Mouse (Mus musculus) retina, postnatal 1 day (tissue): Measurements from ENCODE around the gene Spns1.
"Not testable (repeated sequence)": the region's sequence is repeated elsewhere in the genome, so short reads cannot be mapped to it uniquely, and the experiment has no call there.

Experiments
- DNase-seq: peaks from one replicate; pipeline ENCODE4 v3.0.0-alpha.2; 2012

The Spns1 gene

GRCm38 (mm10) chr7:126377278-126378158, at the start of gene Spns1:
Spns1 (minus strand) TSS chr7:126377450.
- peak; percentile 99 for DNase-seq

DNA sequence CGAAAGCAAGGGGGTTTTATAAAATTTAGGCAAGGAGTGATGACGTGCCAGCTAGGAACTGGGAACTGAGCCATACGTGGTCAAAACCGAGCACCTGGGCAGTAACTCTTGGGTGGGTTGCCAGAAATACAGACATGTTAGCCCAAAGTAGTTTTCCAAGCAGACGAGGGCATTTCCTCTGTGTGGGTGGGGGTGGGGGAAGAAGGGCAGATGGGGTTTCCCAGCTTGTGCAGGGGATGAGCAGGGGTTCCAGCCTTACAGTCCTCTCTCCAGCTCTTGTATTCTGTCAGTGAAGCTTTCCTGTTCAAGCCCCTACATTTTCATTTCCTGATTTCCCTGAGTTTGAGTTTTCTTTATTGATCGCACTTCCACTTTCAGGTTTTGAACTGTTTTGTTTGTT, 46.9 kb upstream of the Spns1 start:
- no peak for DNase-seq

- no peak for DNase-seq
These were observed 44.5 kb upstream of the Spns1 start for GRCm38 (mm10) chr7:126421756-126422155.

GRCm38 (mm10) chr7:126418496-126418895, 41.2 kb upstream of the Spns1 start:
- DNase-seq: no peak

GRCm38 (mm10) chr7:126417606-126418005, 40.4 kb upstream of the Spns1 start:
- DNase-seq: no peak

DNA sequence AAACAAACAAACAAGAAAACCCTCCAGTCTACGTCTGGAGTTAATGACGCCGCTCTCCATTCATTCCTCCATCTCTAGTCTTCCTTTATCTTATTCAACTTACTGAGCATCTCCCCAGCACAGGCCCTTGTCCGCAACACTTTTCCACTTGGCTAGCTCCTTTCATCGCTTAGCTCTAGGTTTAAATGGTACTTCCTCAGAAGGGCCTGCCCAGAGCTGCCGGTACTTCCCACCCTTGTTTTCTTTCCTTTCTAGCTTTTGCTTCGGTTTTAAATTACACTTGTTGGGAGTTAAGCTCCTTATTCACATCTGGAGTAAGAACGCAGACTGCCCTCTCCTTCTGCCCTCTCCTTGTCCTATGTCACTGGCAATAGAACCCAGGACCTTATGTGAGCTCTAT, 39.8 kb upstream of the Spns1 start:
- DNase-seq: peak; percentile 24

- DNase-seq: no peak
These were observed 39.4 kb upstream of the Spns1 start for GRCm38 (mm10) chr7:126416615-126417014.

- no peak for DNase-seq
These were observed 37.5 kb upstream of the Spns1 start, which contains the start of gene Cd19 for GRCm38 (mm10) chr7:126414725-126415124. Cd19 (minus strand) TSS chr7:126414889.

GRCm38 (mm10) chr7:126411061-126411460, 33.8 kb upstream of the Spns1 start:
- no peak for DNase-seq

DNA sequence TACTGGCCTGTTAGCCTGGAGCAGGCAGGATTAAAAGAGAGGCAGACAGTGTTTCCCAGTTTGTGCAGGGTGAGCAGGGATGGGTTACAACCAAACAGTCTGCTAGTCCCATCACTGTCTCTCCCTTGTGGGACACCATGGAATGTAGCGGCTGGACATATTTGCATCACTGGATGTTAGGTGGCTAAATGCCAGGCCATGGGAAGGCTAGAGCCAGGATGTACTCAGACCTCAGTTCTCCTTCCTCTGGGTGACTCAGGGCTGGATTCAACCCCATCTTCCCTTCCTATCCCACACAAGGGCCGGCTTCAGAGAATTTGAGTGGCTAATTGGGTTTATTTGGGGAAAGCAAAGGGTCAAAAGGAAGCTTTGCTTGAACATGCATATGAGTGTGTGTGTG, 31.4 kb upstream of the Spns1 start:
- no peak for DNase-seq

GRCm38 (mm10) chr7:126402518-126402917, 25.3 kb upstream of the Spns1 start:
- DNase-seq: not testable (repeated sequence)

DNA sequence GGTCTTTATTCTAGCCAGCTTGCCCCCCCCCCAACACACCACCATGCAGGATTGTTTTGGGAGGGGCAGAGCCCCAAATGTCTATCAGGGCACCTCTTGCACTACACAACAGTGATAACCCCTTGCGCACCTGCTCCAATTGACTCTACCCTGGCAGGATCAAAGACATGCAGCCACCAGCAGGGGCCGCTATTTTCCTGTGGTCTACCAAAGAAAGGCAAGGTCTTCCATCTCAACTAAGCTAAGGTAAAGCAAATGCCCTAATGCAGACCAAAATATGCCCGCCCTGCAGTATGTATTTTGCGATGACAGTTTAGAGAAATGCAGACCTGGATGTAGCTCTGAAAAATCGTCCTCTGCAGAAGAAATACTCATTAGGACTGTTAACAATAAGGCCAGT, 22.3 kb upstream of the Spns1 start:
- DNase-seq: peak; percentile 87

- no peak for DNase-seq
These were observed 20.6 kb upstream of the Spns1 start for GRCm38 (mm10) chr7:126397822-126398221.

- no peak for DNase-seq
These were observed 20.0 kb upstream of the Spns1 start for GRCm38 (mm10) chr7:126397221-126397620.

DNA sequence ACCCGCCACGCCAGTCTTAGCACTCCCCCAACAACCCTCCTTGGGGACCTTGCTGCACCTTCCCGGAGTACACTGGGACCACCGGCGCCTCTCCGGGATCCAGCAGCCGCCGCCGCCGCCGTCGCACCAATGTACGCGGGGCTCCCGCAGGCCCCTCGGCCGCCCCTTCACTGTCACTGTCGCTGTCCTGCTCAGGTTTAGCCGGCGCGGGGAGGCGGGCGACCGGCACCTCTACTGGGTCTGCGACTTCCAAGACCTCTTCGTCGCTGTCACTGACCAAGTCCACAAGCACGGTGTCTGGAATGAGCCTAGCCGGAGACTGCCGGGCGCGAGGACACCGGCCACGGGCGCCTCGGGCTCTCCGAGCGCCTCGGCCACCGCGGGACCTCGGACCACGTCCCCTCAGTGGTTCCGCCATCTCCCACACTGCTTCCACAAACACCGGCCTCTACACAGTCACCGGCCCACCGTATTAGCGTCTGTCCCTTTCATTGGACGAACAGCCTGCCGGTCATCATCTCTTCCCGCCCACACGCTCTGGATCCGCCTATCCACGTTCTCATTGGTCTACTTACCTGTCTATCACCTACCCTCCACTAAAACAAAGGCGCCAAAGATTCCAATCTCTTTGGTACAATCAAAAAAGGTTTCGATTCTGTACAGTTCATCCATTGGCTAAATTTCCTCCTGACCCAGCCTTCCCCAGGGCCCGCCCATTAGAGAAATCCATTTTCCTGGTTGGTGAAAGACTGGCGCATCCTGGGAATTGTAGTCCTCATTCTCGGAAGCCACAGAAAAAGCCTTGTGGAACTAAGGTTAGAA, 19.3 kb upstream of the Spns1 start, which contains the start of gene Nfatc2ip:
TSS of gene Nfatc2ip (minus strand) at position 440 of the 822 bp plus-strand sequence.
- peak; percentile 99 for DNase-seq

DNA sequence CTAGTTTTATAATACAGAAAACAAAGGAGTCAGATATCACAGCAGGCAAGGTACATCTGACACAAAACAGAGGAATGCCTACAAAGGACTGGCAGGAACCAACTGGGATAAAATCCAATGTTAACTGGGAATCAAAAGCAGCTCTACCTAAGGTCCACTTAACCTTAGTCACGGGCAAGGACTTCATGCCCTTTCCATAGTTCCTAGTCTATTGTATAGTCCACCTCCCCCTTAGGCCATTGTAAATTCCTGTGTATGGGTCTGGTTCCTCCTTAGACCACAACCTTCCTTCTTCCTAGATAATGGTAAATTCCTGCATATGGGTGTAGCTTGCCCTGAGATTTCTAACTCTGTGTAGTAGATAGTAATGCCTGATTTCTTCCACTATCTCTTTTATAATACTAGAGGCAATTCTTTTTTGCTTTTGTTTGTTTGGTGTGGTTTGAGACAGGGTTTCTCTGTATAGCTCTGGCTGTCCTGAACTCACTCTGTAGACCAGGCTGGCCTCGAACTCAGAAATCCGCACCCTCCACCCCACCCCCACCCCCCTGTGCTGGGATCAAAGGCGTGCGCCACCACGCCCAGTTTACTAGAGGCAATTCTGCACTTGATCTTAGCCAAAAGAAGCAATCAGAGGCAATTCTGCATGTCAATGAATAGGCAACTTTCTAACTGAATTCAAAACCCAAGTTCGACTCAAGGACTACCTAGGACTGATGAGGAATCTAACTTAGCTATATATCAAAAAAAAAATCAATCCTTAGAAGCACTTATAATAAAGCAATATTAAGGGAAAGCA, 15.0 kb upstream of the Spns1 start:
- DNase-seq: not testable (repeated sequence)

DNA sequence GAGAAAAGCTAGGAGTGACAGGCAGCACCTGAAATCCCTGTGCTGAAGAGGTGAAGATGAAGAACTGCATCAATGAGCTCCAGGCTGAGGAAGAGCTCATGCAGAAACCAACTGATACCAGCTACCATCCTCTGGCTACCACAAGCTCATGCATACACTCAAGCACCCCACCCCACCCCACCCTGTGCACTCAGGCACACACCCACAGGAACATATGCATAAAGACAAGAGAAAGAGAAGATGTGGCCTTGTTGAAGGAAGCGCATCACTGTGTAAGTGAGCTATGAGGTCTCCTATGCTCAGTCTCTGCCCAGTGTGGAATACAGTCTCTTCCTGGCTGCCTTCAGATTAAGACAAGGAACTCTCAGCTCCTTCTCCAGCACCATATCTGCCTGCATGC, 10.9 kb upstream of the Spns1 start:
- DNase-seq: no peak

GRCm38 (mm10) chr7:126383565-126383964, 6.3 kb upstream of the Spns1 start:
- DNase-seq: no peak

- no peak for DNase-seq
These were observed 360 bp downstream of the Spns1 start for GRCm38 (mm10) chr7:126376903-126377277.

- DNase-seq: no peak
These were observed 2.2 kb downstream of the Spns1 start for GRCm38 (mm10) chr7:126375012-126375411.

DNA sequence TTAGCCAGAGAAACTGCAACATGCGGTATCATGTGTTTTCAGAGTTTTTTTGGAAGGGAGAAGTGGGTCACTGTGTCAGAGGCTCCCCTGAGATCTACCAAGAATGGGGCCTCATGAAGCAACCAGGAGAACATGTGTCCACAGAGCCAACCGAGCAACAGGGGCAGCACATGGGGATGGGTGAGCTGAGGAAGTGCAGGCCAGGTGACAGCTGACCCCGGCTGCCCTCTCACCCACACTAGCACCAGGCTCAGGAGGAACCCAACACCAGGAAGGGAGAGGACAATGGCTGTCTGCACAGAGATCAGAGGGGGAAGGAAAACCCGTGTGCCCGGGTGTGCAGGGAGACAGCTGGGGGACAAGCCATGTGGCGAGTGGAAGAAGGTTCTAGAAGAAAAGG, 2.7 kb downstream of the Spns1 start:
- no peak for DNase-seq

DNA sequence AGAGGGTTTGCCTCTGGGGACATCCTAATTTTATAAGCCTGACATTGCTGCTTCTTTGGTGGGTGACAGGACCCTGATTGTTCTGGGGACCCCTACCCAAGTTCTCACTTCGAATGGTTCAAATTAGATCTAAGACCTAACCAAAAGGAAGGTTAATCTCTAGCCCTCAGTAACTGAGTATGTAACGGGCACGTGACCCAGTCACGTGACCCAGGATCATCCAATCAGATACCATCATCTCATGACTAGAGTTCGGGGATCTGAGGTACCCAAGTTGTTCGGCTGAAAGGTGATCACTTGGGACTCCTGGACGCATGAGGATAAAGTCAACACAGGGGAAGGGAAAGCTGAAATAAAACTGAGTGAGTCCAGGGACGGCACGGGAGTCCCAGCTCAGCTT, 4.2 kb downstream of the Spns1 start:
- DNase-seq: no peak

DNA sequence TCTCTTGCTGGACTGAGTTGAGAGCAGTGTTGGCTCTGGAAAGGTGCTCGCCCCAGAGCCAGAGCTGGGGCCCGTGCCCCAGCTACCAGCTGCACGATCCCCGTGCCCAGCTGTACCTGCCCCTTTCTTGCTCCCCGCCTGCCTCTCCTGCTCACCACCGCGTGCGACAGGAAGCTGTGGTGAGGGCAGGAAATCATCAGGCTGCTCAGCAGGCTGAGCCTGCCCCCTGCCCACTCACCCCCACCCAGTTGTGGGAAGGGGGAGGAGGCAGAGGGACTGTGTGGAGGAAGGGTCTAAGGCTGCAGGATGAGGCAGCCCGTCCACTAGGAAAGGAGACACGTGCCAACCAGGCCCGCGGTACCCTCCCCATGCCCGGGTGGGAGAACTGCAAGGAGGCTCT, 7.9 kb downstream of the Spns1 start, which contains the start of gene Lat:
TSS of gene Lat (minus strand) at position 178 of the 400 bp plus-strand sequence.
- no peak for DNase-seq
